Mouse (Mus musculus): Measurements from ENCODE around the gene Mettl18. TPM values are rescaled to one million over a fixed set of nuclear protein-coding genes. Genes with fewer than 3 reads are reported as not detected.

The Mettl18 gene
- polyA plus RNA-seq (2012; ENCODE audit: low replicate concordance) = 0.16 TPM in 1 of 2 replicates, not detected in the other

DNA sequence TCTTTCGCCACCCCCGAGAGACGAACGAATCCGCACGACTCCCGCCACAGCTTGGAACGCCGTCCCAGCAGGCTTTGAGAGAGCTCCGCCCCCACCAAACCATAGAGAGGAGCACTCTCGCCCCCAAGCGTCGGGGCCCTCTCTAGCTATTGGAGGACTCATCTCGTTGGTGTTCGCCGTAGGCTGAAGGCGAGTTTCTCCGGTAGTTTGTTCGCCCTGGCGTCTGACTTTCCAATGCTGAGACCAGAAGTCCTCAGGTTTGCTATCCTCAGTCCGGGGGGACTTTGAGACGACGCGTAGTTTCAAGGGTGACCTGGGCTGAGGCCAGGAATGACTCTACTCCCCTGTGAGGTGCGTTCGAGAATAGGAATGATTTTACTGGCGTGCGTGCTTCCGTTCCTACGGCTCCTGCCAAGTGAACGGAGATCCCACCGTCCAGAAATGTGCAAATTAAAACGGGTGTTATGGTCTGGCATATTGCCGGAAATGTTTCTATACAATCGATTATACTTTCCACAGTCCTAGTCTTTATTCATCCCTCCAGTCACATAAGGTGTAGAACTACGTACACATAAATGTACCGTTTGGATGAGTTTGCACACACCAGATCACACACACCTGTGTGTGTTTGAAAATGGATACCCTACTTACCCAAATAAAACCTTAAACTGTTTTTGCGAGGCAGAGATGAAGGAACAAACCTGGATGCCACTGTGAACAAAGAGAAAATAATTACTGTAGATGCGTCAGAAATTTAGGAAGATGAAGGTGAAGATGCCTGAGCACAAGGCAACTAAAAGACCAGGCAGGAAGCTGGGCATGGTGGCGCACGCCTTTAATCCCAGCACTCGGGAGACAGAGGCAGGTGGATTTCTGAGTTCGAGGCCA lies at the start of gene Mettl18, which contains the start of gene BC055324:
Mettl18 (plus strand) TSS at position 169 of the 888 bp plus-strand sequence.
BC055324 (minus strand) TSS at position 76 of the 888 bp plus-strand sequence.

Other genes with a start within 250 kb of the Mettl18 start
- 0.50 and 1.8 TPM in 2 replicates for gene Kifap3, start 215.3 kb upstream of the Mettl18 start, polyA plus RNA-seq (2012; ENCODE audit: low replicate concordance)
- 4.5 and 5.8 TPM in 2 replicates for gene Scyl3, start 65.8 kb upstream of the Mettl18 start, polyA plus RNA-seq (2012; ENCODE audit: low replicate concordance)
- 0.43 and 1.4 TPM in 2 replicates for gene BC055324, start 93 bp upstream of the Mettl18 start, polyA plus RNA-seq (2012; ENCODE audit: low replicate concordance)
- gene Sele, start 53.3 kb downstream of the Mettl18 start, polyA plus RNA-seq (2012; ENCODE audit: low replicate concordance) = 0.11 TPM in 1 of 2 replicates, not detected in the other
- gene Sell, start 67.1 kb downstream of the Mettl18 start, polyA plus RNA-seq (2012; ENCODE audit: low replicate concordance) = 5.5 and 17.7 TPM in 2 replicates
- gene Selp, start 120.4 kb downstream of the Mettl18 start, polyA plus RNA-seq (2012; ENCODE audit: low replicate concordance) = 0.12 and 2.5 TPM in 2 replicates
- 0.03 and 0.10 TPM in 2 replicates for gene F5, start 156.9 kb downstream of the Mettl18 start, polyA plus RNA-seq (2012; ENCODE audit: low replicate concordance)